Mouse (Mus musculus): ENCODE measurements around the gene Fbxl8. TPM values are rescaled to one million over a fixed set of nuclear protein-coding genes. Genes with fewer than 3 reads are reported as not detected.

Fbxl8 gene
- total and polyA plus RNA-seq, 3 experiments = 5.2 to 10.5 (median 5.9) TPM

DNA sequence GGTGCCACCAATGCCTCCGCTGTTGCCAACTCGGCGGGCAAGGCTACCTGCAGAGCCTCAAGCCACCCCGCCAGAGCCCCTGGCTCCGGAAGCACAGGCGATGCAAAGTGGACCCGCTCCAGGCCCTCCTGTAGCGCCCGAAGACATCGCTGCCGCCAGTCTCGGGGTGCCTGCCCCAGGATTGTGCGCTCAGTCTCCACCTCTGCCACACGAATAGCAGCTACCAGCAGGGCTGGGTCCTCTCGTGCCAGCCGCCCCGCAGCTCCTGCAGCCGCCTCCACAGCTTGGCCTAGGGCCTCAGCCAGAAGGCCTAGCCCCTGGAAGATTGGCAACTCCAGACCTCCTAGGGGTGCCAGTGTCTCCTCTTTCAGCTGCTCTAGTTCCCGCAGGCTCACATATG, 29.0 kb downstream of the Fbxl8 start:
- TF ChIP-seq MYC (IDR thresholded peaks at IDR 0.05; ENCODE audit: low read depth, low read length) = no peak
- no peak for TF ChIP-seq MAX (IDR thresholded peaks at IDR 0.05; ENCODE audit: low read length)
- no peak for TF ChIP-seq KAT2A (IDR thresholded peaks at IDR 0.05; ENCODE audit: insufficient replicate concordance, low read length)
- TF ChIP-seq ZNF384 (IDR thresholded peaks at IDR 0.05; ENCODE audit: low read depth, low read length) = no peak
- no peak for TF ChIP-seq POLR2AphosphoS2 (IDR thresholded peaks at IDR 0.05; ENCODE audit: low read depth, low read length)
- no peak for TF ChIP-seq ZMIZ1 (IDR thresholded peaks at IDR 0.05; ENCODE audit: low read depth, low read length)
- no peak for TF ChIP-seq PAX5 (IDR thresholded peaks at IDR 0.05; ENCODE audit: low read length)
- TF ChIP-seq SIN3A (IDR thresholded peaks at IDR 0.05; ENCODE audit: low read length) = no peak
- TF ChIP-seq ZKSCAN1 (IDR thresholded peaks at IDR 0.05; ENCODE audit: borderline replicate concordance, low read depth, low read length) = no peak
- TF ChIP-seq UBTF (IDR thresholded peaks at IDR 0.05; ENCODE audit: low read depth, low read length) = no peak
- no peak for TF ChIP-seq POLR2A (IDR thresholded peaks at IDR 0.05; ENCODE audit: low read depth, low read length)
- no peak for TF ChIP-seq MXI1 (IDR thresholded peaks at IDR 0.05; ENCODE audit: low read depth, low read length)
- no peak for TF ChIP-seq NELFE (IDR thresholded peaks at IDR 0.05; ENCODE audit: low read depth, low read length)
- no peak for TF ChIP-seq CHD2 (IDR thresholded peaks at IDR 0.05; ENCODE audit: low read length)
- no peak for TF ChIP-seq JUN (IDR thresholded peaks at IDR 0.05; ENCODE audit: insufficient read depth, low read depth, low read length)
- TF ChIP-seq RCOR1 (conservative IDR thresholded peaks at IDR 0.05; ENCODE audit: low read depth, low read length) = no peak
- no peak for TF ChIP-seq SMC3 (IDR thresholded peaks at IDR 0.05; ENCODE audit: low read depth, low read length)
- dilution Hi-C loops (cut with MboI; ENCODE audit: extremely low pct_ligation_motif_present, extremely low pct_unique_long_range_greater_than_20kb, low sequenced_read_pairs) = no loop called here

GRCm38 (mm10) chr8:105294776-105295175, 30.3 kb downstream of the Fbxl8 start:
- peaks cover under 1 to 26% of the 10 kb centered on the region in 2 experiments for H3K36me3 ChIP-seq (replicated peaks in 1 of 2; ENCODE audit: control insufficient read depth in 1 of 2, insufficient read depth in 1 of 2, low read length in 1 of 2)
- peaks cover 20% of the 10 kb centered on the region for H3K79me2 ChIP-seq (replicated peaks; ENCODE audit: control insufficient read depth, extremely low read depth, insufficient read depth, poor library complexity, severe bottlenecking)
- peak overlapping the region in 1 of 3 experiments; percentile 57 for H3K4me3 ChIP-seq (replicated peaks in 1 of 3; ENCODE audit: low read depth in 2 of 3, low read length in 2 of 3, poor library complexity in 1 of 3)
- dilution Hi-C loops (cut with MboI; ENCODE audit: extremely low pct_ligation_motif_present, extremely low pct_unique_long_range_greater_than_20kb, low sequenced_read_pairs) = no loop called here
- in situ Hi-C loops (cut with MboI; ENCODE audit: low pct_ligation_motif_present, low pct_unique_long_range_greater_than_20kb, low sequenced_read_pairs) = loop anchor here (5.0 kb wide), 1 partner anchor 37 kb away; the partner anchor contains the start of gene B3gnt9
- no peak for DNase-seq (ENCODE audit: extremely low read depth)
- no peak for TF ChIP-seq CHD1 (IDR thresholded peaks at IDR 0.05; ENCODE audit: low read depth, low read length)
- H3K9me3 ChIP-seq (replicated peaks; ENCODE audit: low read length) = no peaks in the 10 kb centered on the region
- H3K27ac ChIP-seq (ENCODE audit: insufficient read depth, low read depth) = peak overlapping the region; percentile 65; the same call in 1 of the 2 replicates
- H3K4me2 ChIP-seq (ENCODE audit: insufficient read depth, low read depth, poor library complexity, severe bottlenecking) = peak overlapping the region; percentile 88
- peaks cover 12 to 42% of the 10 kb centered on the region in 2 experiments for H3K4me1 ChIP-seq (ENCODE audit: control insufficient read depth in 1 of 2, insufficient read depth in 2 of 2)
- H3K27me3 ChIP-seq (replicated peaks) = no peaks in the 10 kb centered on the region
- 0 out of 2 replicates have a peak overlapping the region, but pooled peaks have one; percentile 45 for H3K9ac ChIP-seq (ENCODE audit: insufficient read depth, low read depth)

More for the DNA sequence above, 29.0 kb downstream of the Fbxl8 start:
- Histone ChIP-seq H3K9ac (ENCODE audit: insufficient read depth, low read depth) (no peak overlapping the region), H3K4me2 (ENCODE audit: insufficient read depth, low read depth, poor library complexity, severe bottlenecking) (no peak overlapping the region), H3K27ac (ENCODE audit: insufficient read depth, low read depth) (no peak overlapping the region), H3K27me3 (replicated peaks) (no peaks in the 10 kb centered on the region), H3K4me3 (replicated peaks in 1 of 3; ENCODE audit: low read depth in 2 of 3, low read length in 2 of 3, poor library complexity in 1 of 3) (no peak overlapping the region), H3K4me1 (ENCODE audit: control insufficient read depth in 1 of 2, insufficient read depth in 2 of 2) (peaks cover 13 to 35% of the 10 kb centered on the region in 2 experiments), H3K9me3 (replicated peaks; ENCODE audit: low read length) (no peaks in the 10 kb centered on the region), H3K79me2 (replicated peaks; ENCODE audit: control insufficient read depth, extremely low read depth, insufficient read depth, poor library complexity, severe bottlenecking) (peaks cover 9% of the 10 kb centered on the region), H3K36me3 (replicated peaks in 1 of 2; ENCODE audit: control insufficient read depth in 1 of 2, insufficient read depth in 1 of 2, low read length in 1 of 2) (peaks cover 0 to 14% of the 10 kb centered on the region in 2 experiments)
- DNase-seq (ENCODE audit: extremely low read depth) = no peak
- in situ Hi-C loops (cut with MboI; ENCODE audit: low pct_ligation_motif_present, low pct_unique_long_range_greater_than_20kb, low sequenced_read_pairs) = loop anchor here (5.0 kb wide), 1 partner anchor 36 kb away; the partner anchor contains the start of gene B3gnt9

Measured in CH12.LX (cell line).